Mouse (Mus musculus) splenic B cell, adult 2 months (primary cell): Measurements from ENCODE around the gene Rnf151.
"Not testable (repeated sequence)": the region's sequence is repeated elsewhere in the genome, so short reads cannot be mapped to it uniquely, and the experiment has no call there.

ENCODE experiments used
- DNase-seq: peaks from one replicate; pipeline ENCODE4 v3.0.0-alpha.2; 2011; ENCODE audit warnings: low read depth, low spot score
- H3K27me3 ChIP-seq: 2 replicates; pipeline ENCODE4 v1.6.1; 2012; ENCODE audit warnings: mild to moderate bottlenecking, low read length, moderate library complexity, mixed read lengths; ENCODE audit not compliant: control insufficient read depth, poor library complexity, insufficient read depth, severe bottlenecking
- H3K36me3 ChIP-seq: 2 replicates; pipeline ENCODE4 v1.6.1; 2012; ENCODE audit warnings: mild to moderate bottlenecking, low read length, moderate library complexity, mixed read lengths; ENCODE audit not compliant: control insufficient read depth, poor library complexity, insufficient read depth, severe bottlenecking

The Rnf151 gene

DNA sequence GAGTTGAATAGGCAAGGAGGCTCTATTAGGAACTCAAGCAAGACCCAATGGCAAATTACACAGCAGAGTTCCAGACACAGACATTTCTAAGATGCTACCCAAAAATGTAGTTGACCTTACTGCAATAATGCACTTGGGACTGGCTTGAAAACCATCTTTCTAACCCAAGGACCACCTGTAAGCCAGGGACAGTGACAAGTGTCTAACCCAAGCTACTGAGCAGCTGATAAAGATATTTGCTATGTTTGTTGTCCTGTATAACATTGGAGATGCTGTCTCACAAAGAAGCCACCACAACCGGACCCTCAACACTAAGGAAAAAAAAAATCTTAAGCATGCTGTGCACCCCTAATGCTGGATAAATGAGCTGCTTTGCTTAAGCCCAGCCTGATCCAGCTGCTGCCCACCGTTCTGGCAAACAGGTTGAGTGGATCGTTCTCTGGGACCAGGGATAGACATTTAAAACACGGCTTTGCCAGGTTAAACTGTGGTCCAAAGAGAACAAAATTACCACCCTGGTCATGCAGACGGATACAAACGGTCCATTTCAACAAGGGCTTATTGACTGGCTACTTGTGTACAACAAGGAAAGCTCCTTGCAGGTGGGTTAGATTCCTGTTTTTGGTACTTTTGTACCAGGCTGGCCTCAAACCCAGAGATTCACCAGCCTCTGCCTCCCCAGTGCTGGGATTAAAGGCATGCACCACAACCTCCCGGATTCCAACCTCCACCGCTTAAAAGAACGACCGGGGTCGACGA, 5.4 kb upstream of the Rnf151 start:
- DNase-seq = no peak
- H3K27me3 ChIP-seq = no peaks in the 10 kb centered on the region
- H3K36me3 ChIP-seq = peaks cover 7% of the 10 kb centered on the region; the same call in 1 of the 2 replicates

DNA sequence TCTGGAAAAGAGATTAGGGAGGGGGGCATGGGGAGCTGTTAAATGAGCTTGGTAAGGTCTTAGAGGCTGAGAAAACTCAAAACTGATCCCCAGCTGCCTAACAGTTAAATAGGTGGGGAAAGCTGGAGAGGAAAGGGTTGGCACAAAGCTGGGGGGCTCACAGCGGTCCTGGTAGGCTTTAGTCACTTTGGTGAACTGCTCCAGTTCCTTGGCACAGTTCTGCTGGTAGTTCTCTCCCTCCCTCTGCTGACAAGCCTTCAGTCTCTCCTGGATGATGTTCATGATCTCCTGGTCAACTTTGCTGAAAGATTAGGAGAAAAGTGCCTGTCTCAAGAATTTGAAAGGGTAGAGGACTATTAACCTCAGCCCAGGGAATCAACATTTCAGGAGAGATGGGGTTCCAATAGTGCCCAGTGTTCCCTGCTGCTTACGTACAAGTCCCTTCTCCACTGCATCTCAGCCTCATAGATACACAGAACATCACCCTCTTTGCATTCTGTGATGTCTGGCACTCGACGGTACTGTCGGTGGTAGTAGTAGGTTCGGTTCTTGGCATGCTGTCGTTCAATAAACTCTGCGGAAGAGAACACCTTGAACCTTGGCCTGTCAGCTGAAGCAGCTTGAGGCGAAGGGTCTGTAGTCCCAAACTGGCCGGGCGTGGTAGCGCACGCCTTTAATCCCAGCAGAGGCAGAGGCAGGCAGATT, 4.5 kb upstream of the Rnf151 start:
- DNase-seq = no peak
- no peaks in the 10 kb centered on the region for H3K27me3 ChIP-seq
- peaks cover 7% of the 10 kb centered on the region; the same call in 1 of the 2 replicates for H3K36me3 ChIP-seq

DNA sequence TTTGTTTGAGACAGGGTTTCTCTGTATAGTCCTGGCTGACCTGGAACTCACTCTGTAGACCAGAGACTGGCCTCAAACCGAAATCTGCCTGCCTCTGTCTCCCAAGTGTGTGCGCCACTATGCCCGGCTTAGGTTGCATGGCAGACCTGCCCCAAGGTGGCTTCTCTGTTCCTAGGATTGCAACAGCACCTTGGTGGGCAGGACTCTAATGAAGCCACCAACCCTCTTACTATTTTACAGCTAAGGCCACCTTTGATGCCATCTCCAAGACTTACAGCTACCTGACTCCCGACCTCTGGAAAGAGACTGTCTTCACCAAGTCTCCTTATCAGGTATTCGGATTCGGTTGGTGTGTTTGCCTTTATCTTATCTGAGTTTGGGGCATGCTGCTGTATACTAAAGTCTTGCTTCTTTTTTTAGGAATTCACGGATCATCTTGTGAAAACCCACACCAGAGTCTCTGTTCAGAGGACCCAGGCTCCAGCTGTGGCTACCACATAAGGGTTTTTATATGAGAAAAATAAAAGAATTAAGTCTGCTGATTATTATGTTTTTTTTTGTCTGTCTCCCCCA, 3.6 kb upstream of the Rnf151 start:
- not testable (repeated sequence) for DNase-seq

DNA sequence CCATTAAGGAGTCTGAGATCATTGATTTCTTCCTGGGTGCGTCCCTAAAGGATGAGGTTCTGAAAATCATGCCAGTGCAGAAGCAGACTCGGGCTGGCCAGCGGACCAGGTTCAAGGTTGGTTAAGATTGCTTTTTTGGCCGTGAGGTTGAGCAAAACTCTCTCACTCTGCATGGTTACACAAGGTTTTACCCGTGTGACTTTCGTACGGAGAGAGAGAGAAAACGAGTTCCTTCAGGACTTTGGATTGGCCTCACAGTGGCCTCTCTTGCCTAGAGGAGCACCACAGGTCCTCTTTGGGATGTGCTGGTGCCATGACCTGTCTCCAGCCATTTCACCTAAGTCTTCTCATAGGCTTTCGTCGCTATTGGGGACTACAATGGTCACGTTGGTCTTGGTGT, 2.8 kb upstream of the Rnf151 start:
- not testable (repeated sequence) for DNase-seq, H3K36me3 ChIP-seq, H3K27me3 ChIP-seq

More for the DNA sequence above, 3.6 kb upstream of the Rnf151 start:
- H3K27me3 ChIP-seq, H3K36me3 ChIP-seq: not testable (repeated sequence)

DNA sequence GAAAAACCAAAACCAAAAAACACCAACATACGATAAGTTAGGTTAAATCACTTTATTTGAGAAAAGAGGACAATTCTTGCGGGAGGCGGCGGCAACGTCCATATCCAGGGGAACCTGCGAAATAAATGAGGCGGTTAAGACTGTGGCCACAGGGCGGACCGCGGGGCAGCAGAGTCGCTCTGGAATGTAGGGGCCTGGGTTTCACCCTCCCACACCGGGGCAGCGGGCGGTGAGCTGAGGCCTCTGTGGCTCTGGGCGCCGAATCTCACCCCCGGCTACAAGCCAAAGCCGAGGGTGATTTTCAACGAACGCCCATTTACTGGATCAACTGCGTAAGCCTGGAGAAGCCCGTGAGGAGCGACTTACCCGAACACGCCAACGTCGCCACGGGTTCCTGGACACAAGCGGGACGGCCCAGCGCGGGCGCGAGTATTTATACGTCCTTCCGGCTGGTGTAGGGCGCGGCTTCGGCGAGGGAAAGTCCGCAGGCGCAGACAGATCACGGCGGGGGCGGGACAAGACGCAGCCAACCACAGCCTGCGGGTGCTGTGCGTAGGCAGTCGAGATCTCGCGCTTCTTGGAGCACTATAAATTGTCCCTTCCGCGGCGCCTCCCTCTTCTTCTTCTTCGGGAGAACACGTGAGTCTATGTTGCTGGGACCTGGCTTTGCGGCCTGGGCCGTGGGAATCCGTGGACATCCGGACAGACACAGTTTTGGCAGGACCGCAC, 1.8 kb upstream of the Rnf151 start:
- peak; percentile 99 for DNase-seq
- H3K36me3 ChIP-seq = peaks cover 7% of the 10 kb centered on the region; the same call in 1 of the 2 replicates
- H3K27me3 ChIP-seq = no peaks in the 10 kb centered on the region

DNA sequence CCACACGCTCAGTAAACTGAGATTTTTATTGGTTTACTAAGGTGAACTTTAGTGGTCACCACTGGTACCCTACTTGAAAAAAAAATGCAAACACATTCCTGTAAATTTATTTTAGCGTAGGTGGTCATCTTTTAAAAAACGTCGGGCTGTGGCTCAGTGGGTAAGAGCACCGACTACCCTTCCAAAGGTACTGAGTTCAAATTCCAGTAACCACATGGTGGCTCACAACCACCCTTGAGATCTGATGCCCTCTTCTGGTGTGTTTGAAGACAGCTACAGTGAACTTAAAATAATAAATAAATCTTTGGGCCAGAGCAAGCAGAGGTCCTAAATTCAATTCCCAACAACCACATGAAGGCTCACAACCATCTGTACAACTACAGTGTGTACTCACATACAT, 1.1 kb upstream of the Rnf151 start:
- not testable (repeated sequence) for H3K36me3 ChIP-seq, H3K27me3 ChIP-seq, DNase-seq

DNA sequence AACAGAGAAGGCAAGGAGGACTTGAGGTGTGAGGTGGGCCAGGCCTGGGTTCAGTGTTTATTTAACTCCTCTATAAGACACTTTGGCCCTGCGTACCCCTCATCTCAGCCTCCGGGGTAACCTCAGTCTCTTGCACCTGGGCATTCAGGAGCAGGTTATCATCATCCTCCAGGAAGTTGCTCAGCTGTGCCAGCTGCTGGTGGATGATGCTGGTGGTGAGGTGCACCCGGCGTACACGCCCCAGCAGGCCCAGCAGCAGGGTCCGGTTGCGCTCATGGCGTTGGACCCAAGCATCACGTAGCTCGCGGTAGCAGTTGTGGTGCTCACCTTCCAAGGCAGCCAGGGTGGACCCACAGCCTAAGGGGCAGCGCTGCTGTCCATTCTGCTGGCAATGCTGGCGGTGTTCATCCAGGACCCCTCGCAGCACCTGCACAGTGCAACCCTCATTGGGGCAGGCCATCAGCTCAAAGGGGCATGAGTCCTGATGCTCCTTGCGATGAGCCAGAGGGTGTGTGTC, 1.6 kb downstream of the Rnf151 start:
- no peaks in the 10 kb centered on the region for H3K27me3 ChIP-seq
- H3K36me3 ChIP-seq = 0 out of 2 replicates have a peak, but pooled peaks cover 2% of the 10 kb centered on the region
- DNase-seq = no peak

DNA sequence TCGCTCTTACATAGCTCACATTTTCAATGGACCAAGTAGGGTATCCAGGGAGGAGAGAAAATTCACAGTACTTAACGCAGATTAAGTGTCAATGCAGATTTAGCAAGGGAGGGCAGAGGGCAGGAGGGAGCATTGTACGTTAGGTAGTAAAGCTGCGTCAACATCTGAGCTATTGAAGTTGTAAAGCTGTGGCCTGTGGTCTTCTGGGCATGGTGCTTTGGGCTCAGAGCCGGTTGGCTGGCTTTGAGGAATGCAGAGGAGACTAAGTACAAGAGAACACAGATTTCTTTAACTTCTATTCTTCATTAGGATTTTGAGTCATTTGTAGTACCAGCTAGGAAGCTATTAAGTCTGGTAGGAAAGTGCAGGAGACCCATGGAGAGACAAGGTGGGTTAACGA, 2.3 kb downstream of the Rnf151 start:
- 0 out of 2 replicates have a peak, but pooled peaks cover under 1% of the 10 kb centered on the region for H3K36me3 ChIP-seq
- H3K27me3 ChIP-seq = no peaks in the 10 kb centered on the region
- DNase-seq = no peak

DNA sequence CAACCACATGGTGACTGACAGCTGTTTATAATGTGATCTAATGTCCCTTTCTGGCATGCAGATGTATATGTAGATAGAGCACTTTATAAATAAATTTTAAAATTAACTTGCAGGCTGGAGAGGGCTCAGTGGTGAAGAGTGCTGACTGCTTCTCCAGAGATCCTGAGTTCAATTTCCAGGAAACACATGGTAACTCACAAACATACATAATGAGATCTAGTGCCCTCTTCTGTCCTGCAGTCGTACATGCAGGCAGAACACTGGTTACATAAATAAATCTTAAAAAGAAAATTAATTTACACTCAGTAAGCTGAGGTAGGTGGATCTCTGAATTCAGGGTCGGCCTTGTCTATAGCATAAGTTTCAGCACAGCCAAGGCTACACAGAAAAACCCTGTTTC, 9.2 kb downstream of the Rnf151 start:
- DNase-seq = peak; percentile 71
- Histone ChIP-seq H3K27me3 (no peaks in the 10 kb centered on the region), H3K36me3 (no peaks in the 10 kb centered on the region; the same call in 1 of the 2 replicates)

DNA sequence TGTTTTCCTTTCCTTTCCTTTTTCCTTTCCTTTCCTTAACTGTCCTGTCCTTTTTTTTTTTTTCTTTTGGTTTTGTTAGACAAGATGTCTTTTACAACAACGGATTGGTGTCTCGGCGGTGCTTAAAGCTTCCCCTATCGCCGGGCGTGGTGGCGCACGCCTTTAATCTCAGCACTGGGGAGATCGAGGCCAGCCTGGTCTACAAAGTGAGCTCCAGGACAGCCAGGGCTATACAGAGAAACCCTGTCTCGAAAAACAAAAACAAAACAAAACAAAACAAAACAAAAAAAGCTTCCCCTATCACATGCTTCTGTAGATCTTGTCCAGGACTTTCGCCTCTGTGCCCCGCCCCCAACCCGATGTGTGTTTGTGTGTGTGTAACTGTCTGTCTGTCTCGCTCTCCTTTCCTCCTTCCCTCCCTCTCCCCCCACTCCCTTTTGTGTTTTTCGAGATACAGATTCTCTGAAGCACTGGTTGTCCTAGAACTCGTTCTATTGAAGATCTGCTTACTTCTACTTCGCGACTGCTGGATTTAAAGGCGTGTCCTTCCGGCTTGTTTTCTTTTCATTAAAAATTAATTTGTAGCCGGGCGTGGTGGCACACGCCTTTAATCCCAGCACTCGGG, 9.9 kb downstream of the Rnf151 start:
- peak; percentile 45 for DNase-seq
- Histone ChIP-seq H3K36me3 (no peaks in the 10 kb centered on the region; the same call in 1 of the 2 replicates), H3K27me3 (no peaks in the 10 kb centered on the region)

DNA sequence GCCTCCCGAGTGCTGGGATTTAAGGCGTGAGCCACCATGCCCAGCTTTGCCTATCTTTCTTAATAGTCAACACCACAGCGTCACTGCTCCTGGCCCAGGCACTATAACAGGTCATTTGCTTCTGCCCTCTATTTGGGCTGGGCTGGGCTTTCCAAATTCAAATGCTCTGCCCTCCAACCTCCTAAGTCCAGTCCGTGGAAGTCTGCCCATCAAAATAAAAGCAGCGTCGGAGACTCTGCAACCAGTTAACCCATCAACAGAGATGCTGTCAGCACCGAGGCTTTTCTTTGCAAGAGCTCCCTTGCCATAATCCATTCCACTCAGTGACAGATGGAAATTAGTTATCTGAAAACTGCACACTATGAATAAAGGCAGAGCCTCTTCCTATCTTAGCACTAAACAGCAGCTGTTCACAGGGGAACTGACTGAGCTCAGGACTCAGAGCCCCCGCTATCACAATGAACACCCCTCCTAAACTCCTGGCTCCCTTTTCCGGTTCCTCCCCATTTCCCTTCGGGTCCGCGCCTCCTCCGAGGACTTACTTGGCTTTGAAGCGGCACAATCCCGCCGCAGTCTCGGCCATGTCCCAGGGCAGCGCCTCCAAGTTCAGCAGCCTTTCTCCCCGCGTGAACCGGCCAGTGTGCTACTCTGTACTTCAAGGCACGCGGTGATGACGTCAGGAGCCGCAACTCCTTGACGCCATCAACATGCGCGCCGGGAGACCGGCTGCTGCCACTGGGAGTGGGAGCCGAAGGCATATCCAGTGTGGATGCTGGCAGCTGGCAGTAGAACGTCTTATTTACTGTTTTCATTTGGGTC, 10.7 kb downstream of the Rnf151 start, which contains the start of gene Tbl3:
TSS of gene Tbl3 (minus strand) at position 679 of the 819 bp plus-strand sequence.
- H3K27me3 ChIP-seq = no peaks in the 10 kb centered on the region
- peak; percentile 92 for DNase-seq
- no peaks in the 10 kb centered on the region; the same call in 1 of the 2 replicates for H3K36me3 ChIP-seq

DNA sequence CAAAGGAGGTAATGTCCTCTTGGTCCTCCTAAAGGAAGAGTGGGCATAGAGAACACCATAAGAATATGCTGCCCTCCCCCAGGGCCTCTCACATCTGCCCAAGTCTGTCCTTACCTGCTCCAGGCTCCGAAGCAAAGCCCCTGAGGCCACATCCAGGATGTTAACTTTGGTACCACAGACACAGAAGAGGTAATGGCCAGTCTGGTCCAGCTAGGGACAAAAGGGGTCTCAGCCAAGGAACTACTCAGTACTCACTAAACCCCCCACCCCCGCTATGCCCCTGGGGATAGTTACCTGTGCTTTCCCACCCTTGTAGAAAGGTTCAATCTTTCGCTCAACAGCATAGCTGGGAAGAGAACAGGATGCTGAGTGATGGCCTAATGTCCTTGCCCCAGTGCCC, 12.0 kb downstream of the Rnf151 start:
- Histone ChIP-seq H3K36me3 (peaks cover 2% of the 10 kb centered on the region), H3K27me3 (no peaks in the 10 kb centered on the region)

DNA sequence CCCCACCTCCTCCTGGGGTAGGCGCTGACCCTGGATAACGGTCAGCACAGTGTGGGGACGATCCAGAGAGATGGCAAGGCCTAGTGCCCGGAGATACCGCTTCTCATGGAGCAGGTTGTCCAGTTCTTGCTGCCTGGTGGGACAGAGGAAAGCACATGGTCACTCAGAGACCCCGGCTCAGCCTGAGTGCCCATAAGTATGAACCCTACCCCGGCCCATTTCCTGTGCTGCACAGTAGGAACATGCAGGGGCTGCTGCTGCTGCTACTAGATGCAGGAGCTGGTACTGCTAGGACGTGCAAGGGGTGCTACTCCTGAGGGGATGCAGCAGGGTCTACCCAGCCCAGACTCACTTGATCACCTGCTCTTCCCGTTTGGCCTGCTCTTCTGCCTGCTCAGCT, 16.6 kb downstream of the Rnf151 start:
- peaks cover 2% of the 10 kb centered on the region for H3K36me3 ChIP-seq
- no peak for DNase-seq
- no peaks in the 10 kb centered on the region for H3K27me3 ChIP-seq

More for the DNA sequence above, 12.0 kb downstream of the Rnf151 start:
- DNase-seq = no peak
